Mouse (Mus musculus) kidney, embryonic 14.5 days (tissue): ENCODE data around the gene Prkcz. TPM values are rescaled to one million over a fixed set of nuclear protein-coding genes. Genes with fewer than 3 reads are reported as not detected.
A peak's percentile ranks its signal among the peaks of the same experiment; 100 is the strongest.

Experiments used
- ATAC-seq: fragments of 200-750 bp; cut with Nextera tagmentation; 2 replicates; pipeline ENCODE4 v1.8.0; 2017; ENCODE audit warnings: moderate number of reproducible peaks, mild to moderate bottlenecking, moderate TSS enrichment, moderate library complexity; ENCODE audit not compliant: low FRiP score, low TSS enrichment
- H3K27ac ChIP-seq: fragments of 300-500 bp; sonication (generic); 2 replicates; pipeline ENCODE4 v1.5.1; 2014; ENCODE audit warnings: low read depth, mild to moderate bottlenecking, low read length, moderate library complexity, mixed read lengths
- H3K27me3 ChIP-seq: fragments of 300-500 bp; sonication (generic); 2 replicates; pipeline ENCODE4 v1.6.1; 2014; ENCODE audit warnings: mild to moderate bottlenecking, low read length; ENCODE audit not compliant: control insufficient read depth, insufficient read depth
- H3K36me3 ChIP-seq: fragments of 300-500 bp; sonication (generic); 2 replicates; pipeline ENCODE4 v1.6.1; 2014; ENCODE audit warnings: low read length, mixed read lengths; ENCODE audit not compliant: control insufficient read depth, insufficient read depth
- H3K4me1 ChIP-seq: fragments of 300-500 bp; sonication (generic); 2 replicates; pipeline ENCODE4 v1.6.1; 2014; ENCODE audit warnings: low read length, mixed read lengths; ENCODE audit not compliant: control insufficient read depth, insufficient read depth
- H3K4me2 ChIP-seq: fragments of 300-500 bp; sonication (generic); replicated peaks from 2 replicates; pipeline ENCODE4 v1.6.1; 2014; ENCODE audit warnings: low read depth, mild to moderate bottlenecking, low read length
- H3K4me3 ChIP-seq: fragments of 300-500 bp; sonication (generic); 2 replicates; pipeline ENCODE4 v1.5.1; 2014; ENCODE audit warnings: mild to moderate bottlenecking, low read length
- H3K9ac ChIP-seq: fragments of 300-500 bp; sonication (generic); 2 replicates; pipeline ENCODE4 v1.6.1; 2014; ENCODE audit warnings: low read depth, mild to moderate bottlenecking, low read length, moderate library complexity
- H3K9me3 ChIP-seq: fragments of 300-500 bp; sonication (generic); 2 replicates; pipeline ENCODE4 v1.6.1; 2016; ENCODE audit warnings: low read length; ENCODE audit not compliant: control insufficient read depth
- WGBS: fragments of 180-500 bp; shearing (Covaris S2); extraction: QIAGEN DNeasy Blood & Tissue Kit; methylation state at CpG from one replicate; pipeline ENCODE4 v1.1.7; 2014; 5-methylcytosine and 5-hydroxymethylcytosine counted together
- polyA plus RNA-seq: library from polyadenylated mRNA; unstranded; fragments of >200 nt; fragmentation: Nextera tagmentation; extraction: Ambion mirVana; gene quantifications from 2 replicates; pipeline ENCODE4 v1.2.1, GENCODE M21; 2014

Prkcz gene
- polyA plus RNA-seq, 1 experiment from 2014 or later: 10.2 TPM

- ATAC-seq: no peak
- 86% methylated on average over 5 of the region's 5 CpGs for WGBS
- no peak overlapping the region for H3K4me3 ChIP-seq
- peaks cover 26% of the 10 kb centered on the region for H3K4me1 ChIP-seq
- no peaks in the 10 kb centered on the region for H3K27me3 ChIP-seq
- no peaks in the 10 kb centered on the region for H3K36me3 ChIP-seq
- H3K9me3 ChIP-seq: no peaks in the 10 kb centered on the region
- no peak overlapping the region for H3K9ac ChIP-seq
- H3K4me2 ChIP-seq: no peak overlapping the region
- no peak overlapping the region for H3K27ac ChIP-seq
These were observed 118.9 kb downstream of the Prkcz start for GRCm38 (mm10) chr4:155242292-155242691.

DNA sequence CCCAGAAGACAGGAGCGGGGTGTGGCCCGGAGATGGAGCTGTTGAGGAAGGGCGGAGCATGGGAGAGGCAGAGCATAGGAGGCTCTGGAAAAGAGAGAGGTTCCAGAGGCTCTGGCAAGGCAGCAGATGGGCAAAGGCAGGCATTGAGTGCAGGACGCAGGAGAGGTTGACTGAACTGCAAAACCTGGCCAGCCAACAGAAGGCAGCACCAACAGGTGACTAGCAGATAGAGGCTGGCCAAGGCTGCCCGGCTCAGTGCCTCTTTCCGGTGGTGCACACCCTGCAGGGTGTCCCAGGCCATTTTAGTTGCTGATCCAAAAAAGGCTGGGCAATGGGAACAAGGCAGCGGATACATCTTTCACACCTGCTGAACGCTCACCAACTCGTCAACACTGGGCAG is 119.4 kb downstream of the Prkcz start:
- Histone ChIP-seq H3K4me3 (no peak overlapping the region), H3K27me3 (no peaks in the 10 kb centered on the region), H3K4me1 (peaks cover 30% of the 10 kb centered on the region), H3K9me3 (no peaks in the 10 kb centered on the region), H3K9ac (no peak overlapping the region), H3K27ac (no peak overlapping the region), H3K36me3 (no peaks in the 10 kb centered on the region), H3K4me2 (no peak overlapping the region)
- no peak for ATAC-seq
- 82% methylated on average over 9 of the region's 9 CpGs for WGBS

DNA sequence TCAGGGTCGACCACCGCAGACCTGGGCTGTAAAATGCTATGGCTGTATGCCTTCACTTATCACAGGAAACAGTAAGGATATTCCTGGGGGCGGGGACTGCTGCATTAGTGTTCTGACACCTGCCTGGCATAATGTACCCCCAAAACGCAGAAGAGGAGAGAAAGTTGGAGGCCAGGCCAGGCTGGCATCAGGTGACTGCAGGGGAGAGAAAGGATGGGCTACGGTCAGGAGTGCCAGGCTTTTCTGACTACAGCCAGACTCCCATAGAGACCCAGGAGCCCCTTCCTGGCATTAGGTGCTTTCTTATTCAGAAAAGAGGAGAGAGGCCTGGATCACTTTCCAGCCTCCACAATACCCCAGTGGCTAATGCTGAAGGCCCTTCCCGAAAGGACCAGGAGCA is 121.7 kb downstream of the Prkcz start:
- no peak overlapping the region for H3K9ac ChIP-seq
- 49% methylated on average over 6 of the region's 6 CpGs for WGBS
- H3K36me3 ChIP-seq: no peaks in the 10 kb centered on the region
- ATAC-seq: no peak
- H3K27ac ChIP-seq: no peak overlapping the region
- peaks cover 38% of the 10 kb centered on the region for H3K4me1 ChIP-seq
- H3K9me3 ChIP-seq: no peaks in the 10 kb centered on the region
- no peaks in the 10 kb centered on the region for H3K27me3 ChIP-seq
- no peak overlapping the region for H3K4me2 ChIP-seq
- no peak overlapping the region for H3K4me3 ChIP-seq

GRCm38 (mm10) chr4:155238276-155238675 is 122.9 kb downstream of the Prkcz start:
- peak; percentile 12; the same call in 1 of the 2 replicates for ATAC-seq
- Histone ChIP-seq H3K4me2 (no peak overlapping the region), H3K9ac (no peak overlapping the region), H3K4me3 (no peak overlapping the region), H3K36me3 (no peaks in the 10 kb centered on the region), H3K27ac (peak overlapping the region; percentile 77), H3K27me3 (no peaks in the 10 kb centered on the region), H3K9me3 (no peaks in the 10 kb centered on the region), H3K4me1 (peaks cover 50% of the 10 kb centered on the region)
- 55% methylated on average over 5 of the region's 5 CpGs for WGBS

DNA sequence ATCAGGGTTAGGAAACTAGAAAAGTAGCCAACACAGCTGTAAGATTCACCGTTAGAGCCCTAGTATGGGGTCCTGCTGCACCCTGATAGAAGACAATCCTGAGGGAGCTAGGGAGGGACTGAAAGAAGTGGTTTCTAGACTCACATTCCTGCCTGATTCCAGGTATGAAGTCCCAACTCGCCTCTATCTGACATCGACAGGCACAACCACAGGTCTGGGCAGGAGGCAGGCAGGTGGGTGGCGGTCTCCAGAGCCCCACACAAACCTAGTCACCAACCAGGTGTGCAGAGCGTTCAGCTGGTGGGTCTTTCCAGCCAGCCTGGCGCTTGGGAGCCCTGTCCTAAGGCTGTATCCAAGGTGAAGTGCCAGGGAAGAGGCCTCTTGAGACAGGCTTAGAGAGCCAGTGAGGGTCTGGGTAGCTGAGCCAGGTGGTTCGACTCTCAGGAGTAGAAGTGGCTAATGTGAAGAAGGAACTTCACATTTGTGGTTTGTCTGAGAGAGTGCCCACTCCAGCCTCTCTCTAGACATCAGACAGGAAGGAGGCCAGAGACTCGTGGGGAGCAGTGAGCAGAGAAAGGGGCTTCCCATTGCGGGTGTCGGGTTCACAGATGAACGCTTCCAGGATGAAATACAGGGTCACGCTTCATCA is 124.3 kb downstream of the Prkcz start:
- Histone ChIP-seq H3K4me3 (no peak overlapping the region), H3K36me3 (no peaks in the 10 kb centered on the region), H3K9me3 (no peaks in the 10 kb centered on the region), H3K27me3 (no peaks in the 10 kb centered on the region), H3K4me2 (no peak overlapping the region), H3K27ac (peak overlapping the region; percentile 98), H3K4me1 (peaks cover 58% of the 10 kb centered on the region), H3K9ac (no peak overlapping the region)
- WGBS: 62% methylated on average over 12 of the region's 12 CpGs
- no peak for ATAC-seq

DNA sequence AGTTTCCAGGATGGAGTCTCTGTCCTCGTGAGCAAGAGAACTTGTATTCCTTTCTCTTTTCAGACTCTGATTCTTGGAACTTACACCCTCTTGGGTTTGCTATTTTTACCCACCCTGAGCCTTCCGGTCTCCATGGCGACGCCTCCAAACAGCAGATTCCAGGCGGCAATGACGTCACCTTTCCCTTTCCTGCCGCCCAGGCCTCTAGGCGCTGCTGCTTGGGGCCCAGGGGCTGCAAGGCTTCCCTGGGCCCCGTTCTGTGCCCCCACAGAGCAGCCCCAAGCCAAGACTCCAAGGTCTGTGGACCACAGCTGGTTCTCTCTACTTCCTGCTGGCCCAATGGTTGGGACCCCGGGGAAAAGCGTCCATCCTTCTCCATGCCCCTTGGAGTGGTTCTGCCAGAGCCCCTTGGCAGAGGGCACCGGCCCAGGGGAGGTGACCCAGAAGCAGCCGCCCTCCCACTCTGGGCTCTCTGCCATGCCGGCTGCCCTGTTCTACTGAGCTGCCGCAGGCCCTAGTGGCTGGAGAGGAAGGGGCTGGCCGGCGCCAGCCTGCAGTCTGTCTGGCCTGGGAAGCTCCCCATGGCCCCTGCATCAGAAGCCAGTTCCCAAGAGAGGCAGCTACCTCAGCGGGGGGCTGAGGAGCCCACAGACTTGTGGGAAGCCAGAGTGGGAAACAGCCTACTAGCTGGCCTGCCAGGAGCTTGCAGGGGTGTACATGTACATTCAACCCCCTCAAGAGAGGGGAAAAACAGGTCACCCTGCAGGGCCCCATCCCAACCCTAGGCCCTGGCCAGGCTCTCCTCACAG is 125.6 kb downstream of the Prkcz start:
- Histone ChIP-seq H3K9me3 (no peaks in the 10 kb centered on the region), H3K27ac (peak overlapping the region; percentile 98), H3K9ac (peak overlapping the region; percentile 59), H3K4me2 (peak overlapping the region; percentile 30), H3K4me3 (0 out of 2 replicates have a peak overlapping the region, but pooled peaks have one; percentile 2), H3K36me3 (no peaks in the 10 kb centered on the region), H3K27me3 (no peaks in the 10 kb centered on the region), H3K4me1 (peaks cover 62% of the 10 kb centered on the region)
- ATAC-seq: peak; percentile 72
- WGBS: 21% methylated on average over 18 of the region's 18 CpGs

DNA sequence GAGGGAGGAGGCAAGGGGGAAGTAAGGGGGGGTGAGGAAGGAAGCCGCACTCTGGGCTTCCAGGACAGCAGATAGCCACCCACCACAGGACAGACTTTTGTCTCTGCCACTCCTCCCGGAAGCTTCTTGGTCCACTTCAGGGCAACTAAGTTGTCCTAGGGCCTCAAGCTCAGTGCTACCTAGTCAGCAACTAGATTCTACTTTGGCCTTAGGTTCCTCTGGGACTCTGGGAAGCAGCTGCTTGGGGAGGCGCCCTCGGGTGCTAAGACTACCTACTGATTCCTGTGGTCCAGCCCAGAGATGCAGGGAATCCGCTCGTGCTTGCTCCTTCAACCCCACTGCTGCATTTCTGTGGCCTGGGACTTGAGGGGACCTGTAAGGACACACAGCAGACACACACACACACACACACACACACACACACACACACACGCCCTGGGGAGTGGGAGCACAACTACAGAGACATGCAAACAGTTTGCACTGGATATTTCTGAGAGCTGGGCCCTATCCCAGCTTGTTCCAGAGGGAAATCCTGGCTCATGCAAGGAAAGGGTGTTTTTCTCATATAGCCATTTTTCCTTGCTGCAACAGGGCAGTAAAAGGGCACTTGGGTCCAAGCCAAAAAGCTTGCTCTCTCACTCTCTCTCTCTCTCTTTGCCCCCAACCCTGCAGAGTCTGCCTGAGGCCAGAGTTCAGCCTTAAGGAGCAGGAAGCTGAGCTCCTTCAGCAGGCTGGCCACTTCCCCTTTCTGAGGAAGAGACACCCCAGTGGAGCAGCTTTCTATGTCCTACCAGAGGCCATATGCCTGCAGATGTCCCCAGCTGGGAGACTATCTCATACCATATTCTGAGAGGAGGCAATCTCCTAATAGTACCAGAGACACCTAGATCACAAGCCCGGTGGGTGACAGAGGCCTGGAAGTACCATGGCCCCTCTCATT is 126.5 kb downstream of the Prkcz start:
- Histone ChIP-seq H3K4me1 (peaks cover 62% of the 10 kb centered on the region), H3K9ac (peak overlapping the region; percentile 59; the same call in 1 of the 2 replicates), H3K4me2 (peak overlapping the region; percentile 8; the same call in 1 of the 2 replicates), H3K9me3 (no peaks in the 10 kb centered on the region), H3K27ac (peak overlapping the region; percentile 98), H3K27me3 (no peaks in the 10 kb centered on the region), H3K36me3 (no peaks in the 10 kb centered on the region), H3K4me3 (no peak overlapping the region)
- 50% methylated on average over 8 of the region's 8 CpGs for WGBS
- peak; percentile 17 for ATAC-seq

DNA sequence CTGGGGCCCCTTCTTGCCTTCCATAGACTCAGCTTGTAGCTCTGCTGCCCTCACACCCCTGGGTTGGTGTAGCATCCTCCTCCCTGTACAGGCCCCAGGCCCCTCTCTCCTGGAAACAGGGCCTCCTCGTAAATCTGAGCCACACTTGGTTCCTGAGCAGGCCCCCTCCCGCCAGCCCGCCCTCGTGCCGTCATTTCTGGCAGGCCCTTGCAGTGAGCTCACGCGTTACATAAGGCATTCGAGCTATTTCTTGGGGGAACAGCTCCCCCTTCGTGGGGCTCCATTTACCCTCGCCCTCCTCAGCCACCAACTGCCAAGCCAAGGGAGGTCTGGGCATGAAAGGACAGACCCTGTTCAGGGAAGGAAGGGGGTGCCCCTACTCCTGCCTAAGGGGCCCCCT is 127.3 kb downstream of the Prkcz start:
- Histone ChIP-seq H3K9me3 (no peaks in the 10 kb centered on the region), H3K27ac (peak overlapping the region; percentile 98), H3K4me1 (peaks cover 62% of the 10 kb centered on the region), H3K4me2 (no peak overlapping the region; the same call in 1 of the 2 replicates), H3K4me3 (no peak overlapping the region), H3K9ac (peak overlapping the region; percentile 59; the same call in 1 of the 2 replicates), H3K27me3 (no peaks in the 10 kb centered on the region), H3K36me3 (no peaks in the 10 kb centered on the region)
- peak; percentile 61 for ATAC-seq
- 5% methylated on average over 10 of the region's 10 CpGs for WGBS
